Mouse (Mus musculus) urinary bladder, postnatal 25 days (tissue): ENCODE data around the gene C1galt1.
A peak's percentile ranks its signal among the peaks of the same experiment; 100 is the strongest.

Source experiments
- DNase-seq: peaks from one replicate; pipeline ENCODE4 v3.0.0; 2022; ENCODE audit warnings: low spot score

The C1galt1 gene

GRCm38 (mm10) chr6:7844802-7845679 lies at the start of gene C1galt1:
C1galt1 (plus strand) TSS chr6:7844842.
- peak; percentile 43 for DNase-seq

- peak; percentile 55 for DNase-seq
Observed at GRCm38 (mm10) chr6:7799969-7800368, 44.7 kb upstream of the C1galt1 start.

GRCm38 (mm10) chr6:7803765-7804542 lies 40.7 kb upstream of the C1galt1 start:
- no peak for DNase-seq

- no peak for DNase-seq
Observed at GRCm38 (mm10) chr6:7814146-7814545, 30.5 kb upstream of the C1galt1 start.

GRCm38 (mm10) chr6:7816233-7816632 lies 28.4 kb upstream of the C1galt1 start:
- DNase-seq, result no peak

GRCm38 (mm10) chr6:7822688-7823087 lies 22.0 kb upstream of the C1galt1 start:
- no peak for DNase-seq

- no peak for DNase-seq
Observed at GRCm38 (mm10) chr6:7830793-7831192, 13.8 kb upstream of the C1galt1 start.

- no peak for DNase-seq
Observed at GRCm38 (mm10) chr6:7832564-7833175, 12.0 kb upstream of the C1galt1 start.

- DNase-seq, result no peak
Observed at GRCm38 (mm10) chr6:7843726-7844411, 773 bp upstream of the C1galt1 start.

- DNase-seq, result peak; percentile 98
Observed at GRCm38 (mm10) chr6:7844412-7844801, 235 bp upstream of the C1galt1 start.

- no peak for DNase-seq
Observed at GRCm38 (mm10) chr6:7845680-7846017, 1.0 kb downstream of the C1galt1 start.

- DNase-seq, result no peak
Observed at GRCm38 (mm10) chr6:7846726-7847439, 2.2 kb downstream of the C1galt1 start.

- DNase-seq, result peak; percentile 29
Observed at GRCm38 (mm10) chr6:7847890-7848508, 3.4 kb downstream of the C1galt1 start.

- no peak for DNase-seq
Observed at GRCm38 (mm10) chr6:7848714-7849113, 4.1 kb downstream of the C1galt1 start.

GRCm38 (mm10) chr6:7851036-7851435 lies 6.4 kb downstream of the C1galt1 start:
- no peak for DNase-seq

GRCm38 (mm10) chr6:7852919-7853318 lies 8.3 kb downstream of the C1galt1 start:
- no peak for DNase-seq

- no peak for DNase-seq
Observed at GRCm38 (mm10) chr6:7853461-7853860, 8.8 kb downstream of the C1galt1 start.

- no peak for DNase-seq
Observed at GRCm38 (mm10) chr6:7856682-7857290, 12.1 kb downstream of the C1galt1 start.

GRCm38 (mm10) chr6:7857356-7858247 lies 13.0 kb downstream of the C1galt1 start:
- no peak for DNase-seq

- DNase-seq, result no peak
Observed at GRCm38 (mm10) chr6:7858586-7858985, 13.9 kb downstream of the C1galt1 start.
